Mouse (Mus musculus): ENCODE measurements around the gene Sprr2a3. TPM values are rescaled to one million over a fixed set of nuclear protein-coding genes. Genes with fewer than 3 reads are reported as not detected.
"Not testable (repeated sequence)": the region's sequence is repeated elsewhere in the genome, so short reads cannot be mapped to it uniquely, and the experiment has no call there.

Gene Sprr2a3
- polyA plus RNA-seq, 1 experiment from 2014 or later: not detected

- H3K9ac ChIP-seq; H3K9me3 ChIP-seq (replicated peaks); H3K27ac ChIP-seq (replicated peaks); H3K36me3 ChIP-seq (replicated peaks); ATAC-seq (ENCODE audit: insufficient read depth); H3K27me3 ChIP-seq; H3K4me2 ChIP-seq; H3K4me3 ChIP-seq (replicated peaks); H3K4me1 ChIP-seq (replicated peaks): not testable (repeated sequence)
Observed at GRCm38 (mm10) chr3:92273504-92273903, 11.7 kb upstream of the Sprr2a3 start.

DNA sequence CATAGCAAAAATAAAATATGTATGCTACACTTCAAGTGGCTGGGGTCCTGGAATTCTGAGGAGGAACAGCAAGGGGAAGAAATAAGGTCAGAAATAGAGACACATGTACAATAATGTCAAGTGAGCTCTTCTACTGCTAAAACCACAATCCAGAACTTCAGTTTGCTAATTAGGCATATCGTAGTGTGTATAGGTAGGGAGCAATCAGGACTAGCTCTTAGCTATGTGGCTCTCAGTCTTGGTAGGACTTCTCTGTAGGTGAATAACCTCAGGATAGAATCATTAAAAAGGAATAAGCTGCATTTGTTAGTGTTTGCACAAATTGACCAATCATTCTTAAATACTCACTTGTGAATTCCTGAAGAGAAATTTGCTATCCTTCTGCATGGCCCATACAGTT, 11.2 kb upstream of the Sprr2a3 start:
- not testable (repeated sequence) for H3K4me1 ChIP-seq (replicated peaks); H3K9ac ChIP-seq; H3K27ac ChIP-seq (replicated peaks); H3K4me3 ChIP-seq (replicated peaks); H3K27me3 ChIP-seq; ATAC-seq (ENCODE audit: insufficient read depth); H3K36me3 ChIP-seq (replicated peaks); H3K9me3 ChIP-seq (replicated peaks); H3K4me2 ChIP-seq
- no CpG with 5 or more reads among the region's 1 CpGs for WGBS (ENCODE audit: insufficient replicate concordance)

DNA sequence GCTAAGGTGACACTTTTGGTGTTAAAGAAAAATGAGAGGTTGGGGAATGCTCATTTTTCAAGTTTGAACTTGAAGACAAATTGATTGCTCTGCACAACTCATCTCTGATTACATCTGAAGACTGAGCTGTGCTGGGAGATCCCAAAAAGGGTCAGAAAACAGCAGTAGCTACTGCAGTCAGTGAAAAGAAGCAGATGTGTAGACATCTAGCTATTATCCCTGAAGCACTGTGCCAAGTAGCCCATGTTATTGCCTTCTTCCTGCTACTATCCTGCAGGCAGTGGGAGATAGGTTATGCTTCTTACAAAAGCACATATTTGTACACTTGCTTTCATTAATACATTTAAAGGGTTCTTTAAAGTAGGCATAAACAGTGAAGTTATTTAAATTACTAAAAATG, 5.6 kb upstream of the Sprr2a3 start:
- H3K9me3 ChIP-seq (replicated peaks); H3K9ac ChIP-seq; H3K27me3 ChIP-seq; H3K36me3 ChIP-seq (replicated peaks); H3K4me3 ChIP-seq (replicated peaks); H3K4me1 ChIP-seq (replicated peaks); H3K27ac ChIP-seq (replicated peaks); ATAC-seq (ENCODE audit: insufficient read depth); H3K4me2 ChIP-seq: not testable (repeated sequence)

DNA sequence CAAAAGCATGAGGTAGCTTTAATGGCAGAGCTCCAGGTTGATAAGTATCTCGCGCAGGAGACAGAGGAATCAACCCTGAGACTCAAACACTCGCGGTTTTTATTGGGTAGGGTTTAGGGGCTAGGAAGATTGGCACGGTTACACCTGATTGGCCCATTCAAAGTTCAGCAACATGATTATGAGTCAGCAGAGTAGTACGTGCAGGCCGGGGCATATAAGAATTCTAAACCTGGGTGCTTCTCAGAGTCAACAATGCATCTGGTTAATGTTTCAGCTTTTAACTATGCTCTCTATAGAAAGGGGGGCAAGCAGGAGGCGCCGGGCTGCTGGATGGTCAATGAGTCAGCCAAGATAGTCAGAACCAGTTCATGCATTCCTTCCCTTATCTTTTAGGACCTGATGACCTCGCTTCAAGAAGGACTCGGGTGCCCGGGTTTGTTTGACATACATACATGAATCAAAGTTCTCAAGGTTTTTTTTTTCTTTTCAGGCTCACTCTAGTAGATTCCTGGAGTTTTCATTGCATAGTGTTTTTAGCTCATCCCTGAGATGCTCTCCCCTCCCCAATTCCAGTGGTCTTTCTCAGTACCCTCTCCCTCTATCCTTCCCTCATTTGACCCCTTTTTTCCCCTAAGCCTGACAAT, 4.1 kb upstream of the Sprr2a3 start:
- H3K9me3 ChIP-seq (replicated peaks); H3K9ac ChIP-seq; H3K4me1 ChIP-seq (replicated peaks); H3K4me2 ChIP-seq; H3K27ac ChIP-seq (replicated peaks); H3K4me3 ChIP-seq (replicated peaks); H3K27me3 ChIP-seq; H3K36me3 ChIP-seq (replicated peaks): not testable (repeated sequence)
- 29% methylated on average over 5 of the region's 12 CpGs for WGBS (ENCODE audit: insufficient replicate concordance)
- ATAC-seq (ENCODE audit: insufficient read depth): peak; percentile 50; the same call in 1 of the 2 replicates

DNA sequence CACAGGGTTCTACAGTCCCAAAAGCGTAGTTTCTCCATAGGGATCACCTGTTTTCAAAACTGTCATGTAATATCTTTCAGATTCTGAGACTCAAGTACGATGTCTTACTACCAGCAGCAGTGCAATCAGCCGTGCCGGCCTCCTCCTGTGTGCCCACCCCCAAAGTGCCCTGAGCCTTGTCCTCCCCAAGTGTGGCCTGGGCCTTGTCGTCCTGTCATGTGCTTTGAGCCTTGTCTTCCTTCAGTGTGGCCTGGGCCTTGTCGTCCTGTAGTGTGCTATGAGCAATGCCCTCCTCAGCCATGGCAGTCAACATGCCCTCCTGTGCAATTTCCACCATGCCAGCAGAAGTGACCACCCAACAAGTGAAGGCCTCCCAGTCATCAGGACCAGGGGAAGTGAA, 3.3 kb downstream of the Sprr2a3 start:
- H3K4me1 ChIP-seq (replicated peaks); H3K9me3 ChIP-seq (replicated peaks); H3K4me3 ChIP-seq (replicated peaks); H3K27ac ChIP-seq (replicated peaks); H3K4me2 ChIP-seq; H3K9ac ChIP-seq; H3K27me3 ChIP-seq; H3K36me3 ChIP-seq (replicated peaks); ATAC-seq (ENCODE audit: insufficient read depth): not testable (repeated sequence)
- 75% methylated on average over 6 of the region's 6 CpGs for WGBS (ENCODE audit: insufficient replicate concordance)

DNA sequence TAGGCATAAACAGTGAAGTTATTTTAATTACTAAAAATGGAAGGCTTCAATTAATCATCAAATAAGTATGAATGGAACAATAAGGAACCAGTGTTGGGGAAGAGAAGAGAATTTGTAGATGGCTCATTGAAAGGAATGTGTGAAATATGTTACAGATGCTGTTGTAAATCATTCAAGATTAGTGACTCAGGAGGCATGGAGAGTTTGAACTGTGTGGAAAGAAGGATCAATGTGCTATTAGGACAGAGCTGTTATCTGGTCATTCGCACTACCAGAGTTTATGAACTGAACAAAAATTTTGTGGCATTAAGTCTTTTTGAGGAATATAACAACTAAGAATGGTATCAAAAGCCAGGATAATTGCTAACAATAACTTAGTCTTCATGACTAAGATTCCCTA, 22.2 kb downstream of the Sprr2a3 start:
- no peak overlapping the region for H3K4me2 ChIP-seq
- H3K36me3 ChIP-seq (replicated peaks): no peaks in the 10 kb centered on the region
- no peak overlapping the region for H3K4me3 ChIP-seq (replicated peaks)
- no peaks in the 10 kb centered on the region for H3K27me3 ChIP-seq
- WGBS (ENCODE audit: insufficient replicate concordance): 68% methylated on average over 1 of the region's 1 CpGs
- H3K9ac ChIP-seq: no peak overlapping the region
- H3K9me3 ChIP-seq (replicated peaks): no peaks in the 10 kb centered on the region
- no peak overlapping the region for H3K27ac ChIP-seq (replicated peaks)
- H3K4me1 ChIP-seq (replicated peaks): no peaks in the 10 kb centered on the region
- no peak for ATAC-seq (ENCODE audit: insufficient read depth)

- Histone ChIP-seq H3K4me3 (replicated peaks) (no peak within 1 kb of the TSS), H3K9me3 (replicated peaks) (no peaks in the 10 kb centered on the region), H3K27ac (replicated peaks) (no peak within 1 kb of the TSS), H3K36me3 (replicated peaks) (no peaks in the 10 kb centered on the region), H3K9ac (no peak within 1 kb of the TSS), H3K4me1 (replicated peaks) (no peaks in the 10 kb centered on the region), H3K27me3 (no peaks in the 10 kb centered on the region), H3K4me2 (no peak within 1 kb of the TSS)
- ATAC-seq (ENCODE audit: insufficient read depth): no peak
- WGBS (ENCODE audit: insufficient replicate concordance): 60% methylated on average over 2 of the region's 2 CpGs
Observed at GRCm38 (mm10) chr3:92316320-92316719, 31.1 kb downstream of the Sprr2a3 start, which contains the start of gene Sprr2b. Gene Sprr2b (plus strand): TSS chr3:92316620.

DNA sequence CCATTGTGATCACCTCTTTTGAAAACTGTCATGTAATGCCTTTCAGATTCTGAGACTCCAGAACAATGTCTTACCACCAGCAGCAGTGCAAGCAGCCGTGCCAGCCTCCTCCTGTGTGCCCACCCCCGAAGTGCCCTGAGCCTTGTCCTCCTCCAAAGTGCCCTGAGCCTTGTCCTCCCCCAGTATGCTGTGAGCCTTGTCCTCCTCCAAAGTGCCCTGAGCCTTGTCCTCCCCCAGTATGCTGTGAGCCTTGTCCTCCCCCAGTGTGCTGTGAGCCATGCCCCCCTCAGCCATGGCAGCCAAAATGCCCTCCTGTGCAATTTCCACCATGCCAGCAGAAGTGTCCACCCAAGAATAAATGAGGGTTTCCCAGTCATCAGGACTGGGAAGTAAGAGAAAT, 32.2 kb downstream of the Sprr2a3 start:
- Histone ChIP-seq H3K4me3 (replicated peaks) (no peak overlapping the region), H3K4me2 (no peak overlapping the region), H3K27me3 (no peaks in the 10 kb centered on the region), H3K27ac (replicated peaks) (no peak overlapping the region), H3K9me3 (replicated peaks) (no peaks in the 10 kb centered on the region), H3K36me3 (replicated peaks) (no peaks in the 10 kb centered on the region), H3K4me1 (replicated peaks) (no peaks in the 10 kb centered on the region), H3K9ac (no peak overlapping the region)
- 48% methylated on average over 2 of the region's 2 CpGs for WGBS (ENCODE audit: insufficient replicate concordance)
- ATAC-seq (ENCODE audit: insufficient read depth): no peak

GRCm38 (mm10) chr3:92336278-92336677, 51.1 kb downstream of the Sprr2a3 start:
- Histone ChIP-seq H3K4me2 (no peak overlapping the region), H3K36me3 (replicated peaks) (no peaks in the 10 kb centered on the region), H3K27me3 (no peaks in the 10 kb centered on the region), H3K27ac (replicated peaks) (no peak overlapping the region), H3K4me3 (replicated peaks) (no peak overlapping the region), H3K4me1 (replicated peaks) (no peaks in the 10 kb centered on the region), H3K9ac (no peak overlapping the region), H3K9me3 (replicated peaks) (no peaks in the 10 kb centered on the region)
- 47% methylated on average over 1 of the region's 1 CpGs for WGBS (ENCODE audit: insufficient replicate concordance)
- no peak for ATAC-seq (ENCODE audit: insufficient read depth)

- Histone ChIP-seq H3K4me2 (no peak within 1 kb of the TSS), H3K27ac (replicated peaks) (no peak within 1 kb of the TSS), H3K9me3 (replicated peaks) (no peaks in the 10 kb centered on the region), H3K36me3 (replicated peaks) (no peaks in the 10 kb centered on the region), H3K27me3 (no peaks in the 10 kb centered on the region), H3K4me3 (replicated peaks) (no peak within 1 kb of the TSS), H3K9ac (no peak within 1 kb of the TSS), H3K4me1 (replicated peaks) (no peaks in the 10 kb centered on the region)
- no peak for ATAC-seq (ENCODE audit: insufficient read depth)
- WGBS (ENCODE audit: insufficient replicate concordance): 71% methylated on average over 5 of the region's 5 CpGs
Observed at GRCm38 (mm10) chr3:92338840-92339239, 53.6 kb downstream of the Sprr2a3 start, which contains the start of gene Sprr2d. Gene Sprr2d (plus strand): TSS chr3:92339140.
